Mouse (Mus musculus) hindbrain, embryonic 11.5 days (tissue): ENCODE results near the gene Csf3. TPM values are rescaled to one million over a fixed set of nuclear protein-coding genes. Genes with fewer than 3 reads are reported as not detected.
A peak's percentile ranks its signal among the peaks of the same experiment; 100 is the strongest.

Experiments used
- ATAC-seq: fragments of 200-750 bp; cut with Nextera tagmentation; 2 replicates; pipeline ENCODE4 v1.8.0; 2017; ENCODE audit warnings: mild to moderate bottlenecking, moderate TSS enrichment, moderate library complexity; ENCODE audit not compliant: low FRiP score
- DNase-seq: peaks from one replicate; pipeline ENCODE4 v3.0.0-alpha.2; 2015; ENCODE audit warnings: low spot score
- H3K27ac ChIP-seq: fragments of 300-500 bp; sonication (generic); 2 replicates; pipeline ENCODE4 v1.5.1; 2014; ENCODE audit warnings: mild to moderate bottlenecking, low read depth, low read length
- H3K27me3 ChIP-seq: fragments of 300-500 bp; sonication (generic); 2 replicates; pipeline ENCODE4 v1.6.1; 2014; ENCODE audit warnings: mild to moderate bottlenecking, low read length, moderate library complexity, mixed read lengths; ENCODE audit not compliant: control insufficient read depth, insufficient read depth
- H3K36me3 ChIP-seq: fragments of 300-500 bp; sonication (generic); 2 replicates; pipeline ENCODE4 v1.6.1; 2014; ENCODE audit warnings: mild to moderate bottlenecking, low read length, moderate library complexity, mixed read lengths; ENCODE audit not compliant: control insufficient read depth, insufficient read depth
- H3K4me1 ChIP-seq: fragments of 300-500 bp; sonication (generic); replicated peaks from 2 replicates; pipeline ENCODE4 v1.6.1; 2014; ENCODE audit warnings: low read length, mixed read lengths; ENCODE audit not compliant: control insufficient read depth, insufficient read depth
- H3K4me2 ChIP-seq: fragments of 300-500 bp; sonication (generic); replicated peaks from 2 replicates; pipeline ENCODE4 v1.6.1; 2014; ENCODE audit warnings: mild to moderate bottlenecking, low read depth, low read length
- H3K4me3 ChIP-seq: fragments of 300-500 bp; sonication (generic); 2 replicates; pipeline ENCODE4 v1.5.1; 2014; ENCODE audit warnings: low read depth, low read length
- H3K9ac ChIP-seq: fragments of 300-500 bp; sonication (generic); 2 replicates; pipeline ENCODE4 v1.6.1; 2014; ENCODE audit warnings: low read depth, low read length
- H3K9me3 ChIP-seq: fragments of 300-500 bp; sonication (generic); 2 replicates; pipeline ENCODE4 v1.6.1; 2016; ENCODE audit warnings: low read length; ENCODE audit not compliant: control insufficient read depth
- WGBS: fragments of 180-500 bp; shearing (Covaris S2); extraction: QIAGEN DNeasy Blood & Tissue Kit; methylation state at CpG from one replicate; pipeline ENCODE4 v1.1.7; 2014; 5-methylcytosine and 5-hydroxymethylcytosine counted together
- polyA plus RNA-seq: library from polyadenylated mRNA; unstranded; fragments of >200 nt; fragmentation: Nextera tagmentation; extraction: Ambion mirVana; gene quantifications from 2 replicates; pipeline ENCODE4 v1.2.1, GENCODE M21; 2014

The Csf3 gene
- polyA plus RNA-seq, 1 experiment from 2014 or later = not detected

GRCm38 (mm10) chr11:98713703-98714102 lies 12.6 kb downstream of the Csf3 start:
- Histone ChIP-seq H3K27ac (no peak overlapping the region), H3K4me2 (no peak overlapping the region), H3K9me3 (no peaks in the 10 kb centered on the region), H3K4me3 (no peak overlapping the region), H3K36me3 (peaks cover 2% of the 10 kb centered on the region; the same call in 1 of the 2 replicates), H3K27me3 (no peaks in the 10 kb centered on the region), H3K9ac (no peak overlapping the region), H3K4me1 (no peaks in the 10 kb centered on the region)
- ATAC-seq (no peak), DNase-seq (no peak)
- 88% methylated on average over 12 of the region's 12 CpGs for WGBS

DNA sequence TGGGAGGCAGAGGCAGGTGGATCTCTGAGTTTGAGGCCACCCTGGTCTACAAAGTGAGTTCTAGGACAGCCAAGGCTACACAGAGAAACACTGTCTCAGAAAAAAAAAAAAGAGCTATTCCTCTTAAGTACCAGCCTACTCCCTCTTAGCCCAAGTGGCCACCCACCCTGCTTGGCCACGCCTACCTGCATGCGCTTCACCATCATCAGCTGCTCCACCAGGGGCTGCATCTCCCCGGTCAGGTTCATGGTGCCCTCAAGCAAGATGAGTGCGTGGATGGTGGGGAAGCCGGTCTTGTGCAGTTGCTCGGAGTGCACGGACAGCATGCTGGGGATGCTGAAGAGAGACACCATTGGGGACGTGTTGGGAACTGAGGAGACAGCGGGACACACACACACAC lies 14.9 kb downstream of the Csf3 start:
- Histone ChIP-seq H3K36me3 (peaks cover 2% of the 10 kb centered on the region; the same call in 1 of the 2 replicates), H3K27ac (no peak overlapping the region), H3K9ac (no peak overlapping the region), H3K9me3 (no peaks in the 10 kb centered on the region), H3K4me3 (no peak overlapping the region), H3K4me2 (no peak overlapping the region), H3K4me1 (no peaks in the 10 kb centered on the region), H3K27me3 (no peaks in the 10 kb centered on the region)
- ATAC-seq (no peak), DNase-seq (no peak)
- WGBS = 94% methylated on average over 9 of the region's 9 CpGs

DNA sequence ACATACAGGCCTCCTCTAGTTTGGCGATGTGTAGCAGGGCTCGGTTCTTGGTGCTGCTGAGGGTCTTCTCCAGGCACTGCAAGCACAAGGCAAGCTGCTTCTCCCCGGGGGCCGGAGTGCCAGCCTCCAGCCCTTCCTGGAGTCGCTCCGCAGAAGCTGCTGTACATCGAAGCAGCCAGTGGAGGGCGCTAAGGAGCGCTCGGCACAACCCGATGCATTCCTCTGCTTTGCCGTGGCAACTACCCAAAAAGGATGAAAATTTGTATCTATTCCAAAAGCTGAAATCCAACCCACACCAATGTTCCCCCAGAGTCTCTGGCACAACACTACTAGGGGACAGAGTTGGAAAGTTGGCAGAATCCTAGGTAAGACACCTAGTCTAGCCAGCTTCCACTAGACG lies 16.8 kb downstream of the Csf3 start:
- no peak overlapping the region for H3K4me2 ChIP-seq
- ATAC-seq (no peak), DNase-seq (peak; percentile 80)
- no peak overlapping the region for H3K4me3 ChIP-seq
- no peak overlapping the region for H3K9ac ChIP-seq
- H3K27ac ChIP-seq = no peak overlapping the region
- no peaks in the 10 kb centered on the region for H3K9me3 ChIP-seq
- 18% methylated on average over 13 of the region's 13 CpGs for WGBS
- no peaks in the 10 kb centered on the region for H3K27me3 ChIP-seq
- no peaks in the 10 kb centered on the region for H3K36me3 ChIP-seq
- H3K4me1 ChIP-seq = no peaks in the 10 kb centered on the region

- Histone ChIP-seq H3K36me3 (no peaks in the 10 kb centered on the region; the same call in 1 of the 2 replicates), H3K4me3 (no peak overlapping the region), H3K27me3 (no peaks in the 10 kb centered on the region), H3K9ac (no peak overlapping the region), H3K4me1 (no peaks in the 10 kb centered on the region), H3K9me3 (no peaks in the 10 kb centered on the region), H3K4me2 (no peak overlapping the region), H3K27ac (no peak overlapping the region)
- ATAC-seq = no peak
- 76% methylated on average over 2 of the region's 2 CpGs for WGBS
- no peak for DNase-seq
These were observed 19.7 kb downstream of the Csf3 start for GRCm38 (mm10) chr11:98720756-98721155.

DNA sequence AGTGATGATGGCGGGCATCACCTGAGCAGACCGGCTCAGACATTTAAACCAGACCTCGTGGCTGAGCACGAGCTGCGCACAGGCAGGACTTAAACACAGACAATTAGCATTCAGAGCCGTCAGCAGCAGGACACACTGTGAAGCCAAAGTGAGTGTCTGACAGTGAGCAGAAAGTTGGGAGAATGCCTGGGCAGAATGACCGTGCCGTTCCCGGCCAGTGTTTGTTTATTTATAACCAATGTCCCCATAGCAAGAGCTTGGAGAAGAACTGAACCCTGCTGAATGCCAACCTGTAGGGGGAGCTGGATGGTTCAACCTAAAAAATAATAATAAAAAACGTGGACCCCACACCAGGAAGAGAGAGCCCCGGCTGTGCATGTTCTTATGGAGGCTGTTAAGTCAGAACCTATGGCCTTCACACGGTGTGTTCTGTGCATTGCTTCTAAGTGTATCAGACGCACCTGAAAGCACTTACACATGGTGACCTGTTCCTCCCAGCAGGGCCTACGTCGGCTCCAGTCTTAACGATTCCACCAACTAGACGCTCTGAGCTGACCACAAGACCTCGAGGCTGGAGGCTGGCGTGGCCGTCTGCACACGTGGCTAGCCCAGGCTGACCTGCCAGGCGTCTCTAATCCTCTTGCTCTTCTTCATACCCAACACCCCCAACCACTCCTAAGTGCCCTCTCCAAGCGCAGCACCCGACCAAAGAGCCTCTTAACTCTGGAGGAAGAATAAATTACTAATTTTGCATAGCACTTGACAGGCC lies 20.6 kb downstream of the Csf3 start:
- no peak overlapping the region for H3K4me2 ChIP-seq
- H3K27me3 ChIP-seq = no peaks in the 10 kb centered on the region
- ATAC-seq (no peak), DNase-seq (no peak)
- no peaks in the 10 kb centered on the region for H3K4me1 ChIP-seq
- no peak overlapping the region for H3K4me3 ChIP-seq
- no peaks in the 10 kb centered on the region for H3K9me3 ChIP-seq
- H3K27ac ChIP-seq = no peak overlapping the region
- no peak overlapping the region for H3K9ac ChIP-seq
- WGBS = 75% methylated on average over 24 of the region's 24 CpGs
- H3K36me3 ChIP-seq = no peaks in the 10 kb centered on the region; the same call in 1 of the 2 replicates

DNA sequence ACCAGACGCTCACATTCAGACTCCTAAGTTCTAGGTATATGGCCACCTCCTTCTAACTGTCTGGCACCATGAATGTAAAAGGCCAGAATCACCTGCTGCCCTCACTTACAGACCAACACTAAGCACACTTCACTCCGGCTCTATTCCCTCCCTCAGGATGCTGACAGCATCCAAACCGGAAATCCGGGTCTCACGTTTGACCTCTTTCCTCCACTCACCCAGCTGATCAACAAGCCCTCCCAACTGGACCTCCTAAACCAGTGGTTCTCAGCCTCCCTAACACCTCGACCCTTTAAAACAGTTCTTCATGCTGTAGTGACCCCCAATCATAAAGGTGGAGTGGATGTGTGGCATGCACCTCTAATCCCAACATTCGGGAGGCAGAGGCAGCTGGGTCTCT lies 22.0 kb downstream of the Csf3 start:
- H3K9ac ChIP-seq = no peak overlapping the region
- no peak overlapping the region for H3K4me3 ChIP-seq
- H3K4me2 ChIP-seq = no peak overlapping the region
- ATAC-seq (no peak), DNase-seq (no peak)
- H3K36me3 ChIP-seq = no peaks in the 10 kb centered on the region; the same call in 1 of the 2 replicates
- no peaks in the 10 kb centered on the region for H3K4me1 ChIP-seq
- 82% methylated on average over 7 of the region's 7 CpGs for WGBS
- H3K9me3 ChIP-seq = no peaks in the 10 kb centered on the region
- H3K27me3 ChIP-seq = no peaks in the 10 kb centered on the region
- no peak overlapping the region for H3K27ac ChIP-seq

GRCm38 (mm10) chr11:98725926-98726506 lies 25.0 kb downstream of the Csf3 start:
- Histone ChIP-seq H3K27me3 (no peaks in the 10 kb centered on the region), H3K4me3 (no peak overlapping the region), H3K9ac (no peak overlapping the region), H3K27ac (no peak overlapping the region), H3K4me2 (no peak overlapping the region), H3K4me1 (no peaks in the 10 kb centered on the region), H3K9me3 (no peaks in the 10 kb centered on the region), H3K36me3 (no peaks in the 10 kb centered on the region; the same call in 1 of the 2 replicates)
- ATAC-seq (no peak), DNase-seq (no peak)
- 93% methylated on average over 15 of the region's 15 CpGs for WGBS

- peak; percentile 90 for ATAC-seq
- H3K27ac ChIP-seq = peak within 1 kb of the TSS; percentile 25; the same call in 1 of the 2 replicates
These were observed 28.1 kb downstream of the Csf3 start, which contains the start of gene Med24 for GRCm38 (mm10) chr11:98729119-98729588. Gene Med24 (minus strand): TSS chr11:98729435.

More at GRCm38 (mm10) chr11:98729119-98729588, 28.1 kb downstream of the Csf3 start, which contains the start of gene Med24:
- Histone ChIP-seq H3K4me1 (no peaks in the 10 kb centered on the region), H3K4me2 (peak within 1 kb of the TSS; percentile 66), H3K4me3 (peak within 1 kb of the TSS; percentile 68), H3K9me3 (no peaks in the 10 kb centered on the region), H3K27me3 (no peaks in the 10 kb centered on the region), H3K9ac (peak within 1 kb of the TSS; percentile 73), H3K36me3 (no peaks in the 10 kb centered on the region; the same call in 1 of the 2 replicates)
- under 1% methylated on average over 16 of the region's 16 CpGs for WGBS
- peak; percentile 87 for DNase-seq
